Mouse (Mus musculus) CH12.LX (cell line): ENCODE data around the gene Adora3. TPM values are rescaled to one million over a fixed set of nuclear protein-coding genes. Genes with fewer than 3 reads are reported as not detected.

Experiments
- DNase-seq: peaks from one replicate; pipeline ENCODE4 v3.0.0-alpha.2; 2013; ENCODE audit errors: extremely low read depth
- H3K27ac ChIP-seq: 2 replicates; pipeline ENCODE4 v1.5.1; 2012; ENCODE audit warnings: low read depth, mild to moderate bottlenecking, control low read depth, moderate library complexity; ENCODE audit not compliant: insufficient read depth
- H3K27me3 ChIP-seq: replicated peaks from 2 replicates; pipeline ENCODE3; 2012; ENCODE audit warnings: inconsistent platforms
- H3K36me3 ChIP-seq, 2 experiments: replicated peaks in 1 of 2; 2 replicates each; pipeline versions ENCODE3 to v1.6.1; 2012; ENCODE audit warnings: inconsistent platforms in 1 of 2, low read length in 1 of 2, mild to moderate bottlenecking in 1 of 2, mixed read lengths in 1 of 2, moderate library complexity in 1 of 2; ENCODE audit not compliant: control insufficient read depth in 1 of 2, insufficient read depth in 1 of 2
- H3K4me1 ChIP-seq, 2 experiments: 2 replicates each; pipeline ENCODE4 v1.6.1; 2012; ENCODE audit warnings: inconsistent platforms in 1 of 2, moderate library complexity in 1 of 2; ENCODE audit not compliant: insufficient read depth in 2 of 2, control insufficient read depth in 1 of 2
- H3K4me2 ChIP-seq: 2 replicates; pipeline ENCODE4 v1.6.1; 2012; ENCODE audit warnings: low read depth, mild to moderate bottlenecking, control low read depth; ENCODE audit not compliant: poor library complexity, insufficient read depth, severe bottlenecking
- H3K4me3 ChIP-seq, 3 experiments: fragments of 150-350 bp in 1 of 3; sonication (generic) in 1 of 3; replicated peaks in 1 of 3; 2 replicates each; pipeline versions ENCODE3 to v1.5.1; 2011 to 2012; ENCODE audit warnings: low read depth in 2 of 3, low read length in 2 of 3, mild to moderate bottlenecking in 2 of 3, moderate library complexity in 2 of 3, control low read depth in 1 of 3, improper control_type of control experiment in 1 of 3, inconsistent platforms in 1 of 3, mixed read lengths in 1 of 3; ENCODE audit not compliant: poor library complexity in 1 of 3
- H3K79me2 ChIP-seq: replicated peaks from 2 replicates; pipeline ENCODE4 v1.6.1; 2012; ENCODE audit warnings: mild to moderate bottlenecking, moderate library complexity; ENCODE audit not compliant: control insufficient read depth, poor library complexity, insufficient read depth, severe bottlenecking; ENCODE audit errors: extremely low read depth
- H3K9ac ChIP-seq: 2 replicates; pipeline ENCODE4 v1.6.1; 2012; ENCODE audit warnings: low read depth, mild to moderate bottlenecking, control low read depth, moderate library complexity; ENCODE audit not compliant: insufficient read depth
- H3K9me3 ChIP-seq: replicated peaks from 2 replicates; pipeline ENCODE3; 2012; ENCODE audit warnings: low read length, inconsistent platforms, mixed read lengths
- BHLHE40 ChIP-seq: IDR thresholded peaks from 2 replicates; pipeline ENCODE4 v1.6.1; 2011; ENCODE audit warnings: mild to moderate bottlenecking, low read depth, low read length, improper control_type of control experiment
- CHD1 ChIP-seq: IDR thresholded peaks from 2 replicates; pipeline ENCODE4 v1.6.1; 2012; ENCODE audit warnings: low read depth, low read length, improper control_type of control experiment, inconsistent platforms
- CHD2 ChIP-seq: IDR thresholded peaks from 2 replicates; pipeline ENCODE4 v1.6.1; 2011; ENCODE audit warnings: low read length, improper control_type of control experiment
- E2F4 ChIP-seq: IDR thresholded peaks from 2 replicates; pipeline ENCODE4 v1.6.1; 2011; ENCODE audit warnings: low read depth, low read length, improper control_type of control experiment; ENCODE audit not compliant: insufficient replicate concordance
- EP300 ChIP-seq: IDR thresholded peaks from 2 replicates; pipeline ENCODE4 v1.6.1; 2011; ENCODE audit warnings: low read length, improper control_type of control experiment
- ETS1 ChIP-seq: conservative IDR thresholded peaks from 2 replicates; pipeline ENCODE4 v1.6.1; 2012; ENCODE audit warnings: low read depth, mild to moderate bottlenecking, inconsistent platforms, low read length, improper control_type of control experiment, moderate library complexity
- HCFC1 ChIP-seq: IDR thresholded peaks from 2 replicates; pipeline ENCODE4 v1.6.1; 2012; ENCODE audit warnings: low read depth, mild to moderate bottlenecking, inconsistent platforms, low read length, improper control_type of control experiment
- IRF4 ChIP-seq: IDR thresholded peaks from 2 replicates; pipeline ENCODE4 v1.6.1; 2014; ENCODE audit warnings: low read depth, mild to moderate bottlenecking, inconsistent platforms, low read length, improper control_type of control experiment
- JUND ChIP-seq: conservative IDR thresholded peaks from 2 replicates; pipeline ENCODE4 v1.6.1; 2011; ENCODE audit warnings: low read depth, low read length, improper control_type of control experiment
- KAT2A ChIP-seq: IDR thresholded peaks from 2 replicates; pipeline ENCODE4 v1.6.1; 2012; ENCODE audit warnings: low read length, improper control_type of control experiment, inconsistent platforms; ENCODE audit not compliant: insufficient replicate concordance
- MAX ChIP-seq: IDR thresholded peaks from 2 replicates; pipeline ENCODE4 v1.6.1; 2011; ENCODE audit warnings: low read length, improper control_type of control experiment
- MAZ ChIP-seq: IDR thresholded peaks from 2 replicates; pipeline ENCODE4 v1.6.1; 2012; ENCODE audit warnings: low read depth, mild to moderate bottlenecking, inconsistent platforms, low read length, improper control_type of control experiment, moderate library complexity
- MXI1 ChIP-seq: IDR thresholded peaks from 2 replicates; pipeline ENCODE4 v1.6.1; 2011; ENCODE audit warnings: mild to moderate bottlenecking, low read depth, low read length, improper control_type of control experiment
- MYC ChIP-seq: IDR thresholded peaks from 2 replicates; pipeline ENCODE4 v1.6.1; 2011; ENCODE audit warnings: low read depth, mild to moderate bottlenecking, improper control_type of control experiment, low read length
- NELFE ChIP-seq: IDR thresholded peaks from 2 replicates; pipeline ENCODE4 v1.6.1; 2011; ENCODE audit warnings: low read depth, low read length, improper control_type of control experiment
- POLR2A ChIP-seq: IDR thresholded peaks from 2 replicates; pipeline ENCODE4 v1.6.1; 2011; ENCODE audit warnings: low read depth, mild to moderate bottlenecking, improper control_type of control experiment, low read length
- RCOR1 ChIP-seq: conservative IDR thresholded peaks from 2 replicates; pipeline ENCODE4 v1.6.1; 2012; ENCODE audit warnings: low read depth, mild to moderate bottlenecking, inconsistent platforms, low read length, improper control_type of control experiment
- SIN3A ChIP-seq: IDR thresholded peaks from 2 replicates; pipeline ENCODE4 v1.6.1; 2012; ENCODE audit warnings: low read length, improper control_type of control experiment, inconsistent platforms
- SMC3 ChIP-seq: IDR thresholded peaks from 2 replicates; pipeline ENCODE4 v1.6.1; 2011; ENCODE audit warnings: low read depth, low read length, improper control_type of control experiment
- TBP ChIP-seq: conservative IDR thresholded peaks from 2 replicates; pipeline ENCODE4 v1.6.1; 2011; ENCODE audit warnings: low read depth, low read length, improper control_type of control experiment
- TCF12 ChIP-seq: IDR thresholded peaks from 2 replicates; pipeline ENCODE4 v1.6.1; 2014; ENCODE audit warnings: low read depth, mild to moderate bottlenecking, inconsistent platforms, low read length, improper control_type of control experiment
- UBTF ChIP-seq: IDR thresholded peaks from 2 replicates; pipeline ENCODE4 v1.6.1; 2012; ENCODE audit warnings: low read depth, mild to moderate bottlenecking, inconsistent platforms, low read length, improper control_type of control experiment, moderate library complexity
- USF1 ChIP-seq: IDR thresholded peaks from 2 replicates; pipeline ENCODE4 v1.6.1; 2014; ENCODE audit warnings: low read depth, mild to moderate bottlenecking, inconsistent platforms, low read length, improper control_type of control experiment
- ZC3H11A ChIP-seq: IDR thresholded peaks from 2 replicates; pipeline ENCODE4 v1.6.1; 2012; ENCODE audit warnings: low read depth, mild to moderate bottlenecking, inconsistent platforms, low read length, improper control_type of control experiment
- ZKSCAN1 ChIP-seq: IDR thresholded peaks from 2 replicates; pipeline ENCODE4 v1.6.1; 2012; ENCODE audit warnings: low read depth, inconsistent platforms, low read length, improper control_type of control experiment, borderline replicate concordance
- ZMIZ1 ChIP-seq: IDR thresholded peaks from 2 replicates; pipeline ENCODE4 v1.6.1; 2012; ENCODE audit warnings: low read depth, mild to moderate bottlenecking, inconsistent platforms, low read length, improper control_type of control experiment
- ZNF384 ChIP-seq: IDR thresholded peaks from 2 replicates; pipeline ENCODE4 v1.6.1; 2012; ENCODE audit warnings: low read depth, low read length, improper control_type of control experiment, inconsistent platforms
- dilution Hi-C: fragments of 300-500 bp; cut with MboI; formaldehyde crosslinking; loops from 2 replicates; pipeline ENCODE4 v1.14.3; 2020; ENCODE audit warnings: low sequenced_read_pairs; ENCODE audit not compliant: extremely low pct_unique_long_range_greater_than_20kb, extremely low pct_ligation_motif_present
- in situ Hi-C: fragments of 300-500 bp; cut with MboI; formaldehyde crosslinking; loops from 3 replicates; pipeline ENCODE4 v1.14.3; 2019; ENCODE audit warnings: low sequenced_read_pairs, low pct_ligation_motif_present, low pct_unique_long_range_greater_than_20kb, mixed read lengths
- polyA plus RNA-seq: library from polyadenylated mRNA; unstranded; fragments of >175 nt; gene quantifications from 2 replicates; pipeline ENCODE4 v1.2.1, GENCODE M21; 2012; ENCODE audit warnings: low read depth; ENCODE audit not compliant: insufficient read length
- total RNA-seq, 2 experiments: library from RNA; depleted of rRNA; stranded (reverse); fragments of 300-350 nt in 1 of 2; fragments of >200 nt in 1 of 2; gene quantifications; 2 replicates each; pipeline ENCODE4 v1.2.3; 2012 to 2014

Gene Adora3
- total and polyA plus RNA-seq, 3 experiments = 0.54 to 1.4 (median 1.1) TPM

DNA sequence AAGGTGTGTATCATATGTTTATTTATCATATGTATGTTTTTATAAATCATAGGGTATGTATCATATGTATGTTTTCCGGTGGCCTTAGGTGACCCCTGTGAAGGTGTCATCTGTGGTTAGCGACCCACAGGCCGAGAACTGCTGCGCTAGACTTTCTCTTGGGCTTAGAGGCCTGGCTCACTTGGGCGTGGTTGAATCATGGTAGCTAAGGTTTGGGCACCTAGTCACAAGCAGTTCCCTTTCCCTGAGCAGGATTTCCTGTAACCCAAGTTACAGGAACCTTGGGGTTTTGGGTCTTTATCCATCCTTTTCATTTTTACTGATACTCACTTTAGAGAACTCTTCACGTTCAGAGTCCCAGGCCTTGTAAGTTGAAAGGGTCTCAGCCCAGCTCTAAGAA, 29.6 kb downstream of the Adora3 start:
- Histone ChIP-seq H3K79me2 (no peaks in the 10 kb centered on the region), H3K9ac (no peak overlapping the region), H3K4me3 (no peak overlapping the region), H3K4me1 (peaks cover 18 to 52% of the 10 kb centered on the region in 2 experiments), H3K9me3 (peaks cover 3% of the 10 kb centered on the region), H3K27me3 (no peaks in the 10 kb centered on the region), H3K36me3 (no peaks in the 10 kb centered on the region), H3K4me2 (no peak overlapping the region), H3K27ac (peak overlapping the region; percentile 12)
- dilution Hi-C loops = loop anchor here (25.0 kb wide), 1 partner anchor 213 kb away; the partner anchor contains the start of gene Ddx20
- DNase-seq = no peak
- in situ Hi-C loops = loop anchor here (5.0 kb wide), 1 partner anchor 57 kb away; the partner anchor contains the start of gene Wdr77
- TF ChIP-seq JUND (no peak), MXI1 (no peak; the same call in 1 of the 2 replicates), CHD2 (no peak)

DNA sequence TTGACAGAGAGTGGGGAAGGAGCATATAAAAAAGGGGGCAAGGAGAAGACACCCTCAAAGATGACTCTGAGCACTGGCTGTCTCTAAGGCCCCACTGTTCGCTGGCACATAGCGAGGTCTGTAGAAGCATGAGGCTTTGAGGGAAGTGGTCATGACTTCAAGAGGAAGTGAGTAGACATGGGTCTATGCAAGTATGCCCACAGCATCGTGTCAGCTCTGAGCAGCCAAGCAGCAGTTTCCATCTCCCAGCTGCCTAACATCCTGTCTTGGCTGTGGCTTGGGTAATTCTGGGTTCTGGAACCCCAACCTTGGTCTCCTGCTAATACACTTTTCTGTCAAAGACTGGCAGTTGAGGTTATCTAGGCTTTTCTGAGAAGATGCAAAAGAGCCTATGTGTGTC, 30.1 kb downstream of the Adora3 start:
- Histone ChIP-seq H3K27ac (peak overlapping the region; percentile 12), H3K9me3 (peaks cover 3% of the 10 kb centered on the region), H3K27me3 (no peaks in the 10 kb centered on the region), H3K36me3 (no peaks in the 10 kb centered on the region), H3K4me1 (peaks cover 15 to 51% of the 10 kb centered on the region in 2 experiments), H3K79me2 (no peaks in the 10 kb centered on the region), H3K4me3 (no peak overlapping the region), H3K9ac (no peak overlapping the region), H3K4me2 (no peak overlapping the region)
- in situ Hi-C loops = loop anchor here (5.0 kb wide), 1 partner anchor 57 kb away; the partner anchor contains the start of gene Wdr77
- peak; percentile 77 for DNase-seq
- dilution Hi-C loops = loop anchor here (25.0 kb wide), 1 partner anchor 213 kb away; the partner anchor contains the start of gene Ddx20
- TF ChIP-seq TBP = 0 out of 2 replicates have a peak, but pooled peaks have one; percentile 30
- peak; percentile 31; the same call in 1 of the 2 replicates for TF ChIP-seq ETS1
- TF ChIP-seq POLR2A = peak; percentile 48; the same call in 1 of the 2 replicates
- TF ChIP-seq IRF4 = peak; percentile 74
- TF ChIP-seq MYC = peak; percentile 91
- peak; percentile 58; the same call in 1 of the 2 replicates for TF ChIP-seq TCF12
- TF ChIP-seq MAX = peak; percentile 93
- TF ChIP-seq MAZ = no peak
- TF ChIP-seq NELFE = no peak
- TF ChIP-seq EP300 = peak; percentile 69

DNA sequence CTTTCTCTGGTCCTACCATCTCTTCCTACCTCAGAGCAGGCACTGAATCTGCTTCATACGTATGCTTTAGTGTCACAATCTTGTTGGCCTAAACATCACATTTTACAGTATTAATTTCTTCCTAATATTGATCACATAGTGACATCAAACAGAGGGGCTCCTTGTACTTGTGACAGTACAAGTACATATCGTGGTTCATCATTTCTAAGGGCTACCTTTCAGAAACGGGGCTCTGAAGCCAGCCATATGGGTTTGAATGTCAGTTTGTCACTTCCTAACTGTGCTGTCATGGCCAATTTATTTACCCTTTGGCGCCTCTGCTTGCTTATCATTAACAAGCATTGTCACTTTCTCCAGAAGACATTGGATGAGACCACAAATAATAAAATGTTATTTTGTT, 30.8 kb downstream of the Adora3 start:
- Histone ChIP-seq H3K4me3 (no peak overlapping the region), H3K4me1 (peaks cover 15 to 47% of the 10 kb centered on the region in 2 experiments)
- TF ChIP-seq ZNF384 = no peak
- no peak for TF ChIP-seq UBTF
- no peak for TF ChIP-seq ZC3H11A
- TF ChIP-seq SIN3A = no peak
- TF ChIP-seq SMC3 = no peak
- no peak for TF ChIP-seq TBP
- TF ChIP-seq HCFC1 = no peak
- TF ChIP-seq USF1 = no peak
- no peak for TF ChIP-seq ZMIZ1
- TF ChIP-seq RCOR1 = no peak
- TF ChIP-seq KAT2A = no peak
- TF ChIP-seq ETS1 = no peak
- no peak for TF ChIP-seq E2F4
- TF ChIP-seq MXI1 = no peak
- no peak for TF ChIP-seq CHD1
- TF ChIP-seq ZKSCAN1 = no peak
- no peak for TF ChIP-seq BHLHE40

More for the DNA sequence above, 30.8 kb downstream of the Adora3 start:
- in situ Hi-C loops = loop anchor here (5.0 kb wide), 1 partner anchor 56 kb away; the partner anchor contains the start of gene Wdr77
- no peaks in the 10 kb centered on the region for H3K79me2 ChIP-seq
- H3K4me2 ChIP-seq = no peak overlapping the region
- H3K27ac ChIP-seq = no peak overlapping the region
- dilution Hi-C loops = loop anchor here (25.0 kb wide), 1 partner anchor 214 kb away; the partner anchor contains the start of gene Ddx20
- H3K9ac ChIP-seq = no peak overlapping the region
- no peaks in the 10 kb centered on the region for H3K36me3 ChIP-seq
- DNase-seq = no peak
- H3K27me3 ChIP-seq = no peaks in the 10 kb centered on the region
- peaks cover 3% of the 10 kb centered on the region for H3K9me3 ChIP-seq
